Mouse (Mus musculus) limb, embryonic 14.5 days (tissue): ENCODE data around the gene Rsrc2. TPM values are rescaled to one million over a fixed set of nuclear protein-coding genes. Genes with fewer than 3 reads are reported as not detected.

Experiments
- ATAC-seq: fragments of 200-750 bp; cut with Nextera tagmentation; 2 replicates; pipeline ENCODE4 v1.8.0; 2017; ENCODE audit warnings: low read depth, moderate number of reproducible peaks, moderate TSS enrichment; ENCODE audit not compliant: low FRiP score
- DNase-seq: peaks from one replicate; pipeline ENCODE4 v3.0.0-alpha.2; 2015; ENCODE audit warnings: low spot score
- H3K27ac ChIP-seq: fragments of 300-500 bp; sonication (generic); replicated peaks from 2 replicates; pipeline ENCODE4 v1.5.1; 2014; ENCODE audit warnings: low read depth, mild to moderate bottlenecking, low read length, moderate library complexity, mixed read lengths
- H3K27me3 ChIP-seq: fragments of 300-500 bp; sonication (generic); 2 replicates; pipeline ENCODE4 v1.6.1; 2014; ENCODE audit warnings: low read length, mixed read lengths; ENCODE audit not compliant: control insufficient read depth, insufficient read depth
- H3K36me3 ChIP-seq: fragments of 300-500 bp; sonication (generic); 2 replicates; pipeline ENCODE4 v1.6.1; 2014; ENCODE audit warnings: mild to moderate bottlenecking, low read length, moderate library complexity, mixed read lengths; ENCODE audit not compliant: control insufficient read depth, insufficient read depth
- H3K4me1 ChIP-seq: fragments of 300-500 bp; sonication (generic); 2 replicates; pipeline ENCODE4 v1.6.1; 2014; ENCODE audit warnings: antibody characterized with exemption, low read length, mixed read lengths; ENCODE audit not compliant: control insufficient read depth, insufficient read depth
- H3K4me2 ChIP-seq: fragments of 300-500 bp; sonication (generic); replicated peaks from 2 replicates; pipeline ENCODE4 v1.6.1; 2014; ENCODE audit warnings: low read depth, mild to moderate bottlenecking, low read length, moderate library complexity; ENCODE audit not compliant: severe bottlenecking
- H3K4me3 ChIP-seq: fragments of 300-500 bp; sonication (generic); replicated peaks from 2 replicates; pipeline ENCODE4 v1.5.1; 2014; ENCODE audit warnings: low read length
- H3K9ac ChIP-seq: fragments of 300-500 bp; sonication (generic); 2 replicates; pipeline ENCODE4 v1.6.1; 2014; ENCODE audit warnings: mild to moderate bottlenecking, low read depth, low read length, moderate library complexity; ENCODE audit not compliant: severe bottlenecking
- H3K9me3 ChIP-seq: fragments of 300-500 bp; sonication (generic); 2 replicates; pipeline ENCODE4 v1.6.1; 2016; ENCODE audit warnings: low read length; ENCODE audit not compliant: control insufficient read depth
- POLR2A ChIP-seq: fragments of 200-500 bp; IDR thresholded peaks from 2 replicates; pipeline ENCODE4 v1.8.0; 2012; ENCODE audit warnings: inconsistent platforms, mild to moderate bottlenecking, moderate library complexity, borderline replicate concordance; ENCODE audit not compliant: insufficient read depth, insufficient read length; ENCODE audit errors: extremely low read depth
- WGBS: fragments of 180-500 bp; shearing (Covaris S2); extraction: QIAGEN DNeasy Blood & Tissue Kit; methylation state at CpG from one replicate; pipeline ENCODE4 v1.1.7; 2014; 5-methylcytosine and 5-hydroxymethylcytosine counted together
- polyA plus RNA-seq, 2 experiments: library from polyadenylated mRNA; depleted of rRNA in 1 of 2; stranded (reverse) in 1 of 2; unstranded in 1 of 2; fragments of >200 nt; fragmentation: Nextera tagmentation in 1 of 2; extraction: Ambion mirVana in 1 of 2; gene quantifications; 2 replicates each; pipeline versions ENCODE4 v1.2.1 to v1.2.3; 2012 to 2014

The Rsrc2 gene
- polyA plus RNA-seq, 2 experiments, result 113 to 120 TPM

- DNase-seq, result no peak
- no peak for TF ChIP-seq POLR2A
- Histone ChIP-seq H3K4me2 (no peak overlapping the region), H3K27ac (no peak overlapping the region), H3K36me3 (peaks cover 76% of the 10 kb centered on the region), H3K9ac (no peak overlapping the region), H3K4me3 (no peak overlapping the region), H3K4me1 (peaks cover 20% of the 10 kb centered on the region), H3K27me3 (no peaks in the 10 kb centered on the region), H3K9me3 (no peaks in the 10 kb centered on the region)
- ATAC-seq, result no peak
- 88% methylated on average over 4 of the region's 4 CpGs for WGBS
Measured at GRCm38 (mm10) chr5:123714622-123715021, 34.6 kb downstream of the Rsrc2 start.

DNA sequence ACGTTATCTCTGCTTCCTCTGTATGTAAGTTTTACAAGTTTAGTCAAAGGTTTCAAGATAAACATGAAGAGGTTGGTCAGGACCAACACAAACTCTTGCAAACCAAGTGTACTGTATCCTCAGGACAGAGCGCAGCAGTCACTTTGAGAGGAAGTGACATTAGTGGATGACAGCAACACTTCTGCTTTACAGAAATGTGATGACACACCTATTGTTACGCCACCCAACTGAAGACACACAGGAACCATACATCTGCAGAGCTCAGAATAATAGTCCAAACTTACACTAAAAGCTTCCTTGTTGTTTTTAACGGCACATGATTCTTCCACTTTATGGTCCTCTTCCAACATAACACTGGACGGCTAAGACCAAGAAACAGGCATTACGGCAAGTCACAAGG is 35.4 kb downstream of the Rsrc2 start:
- Histone ChIP-seq H3K36me3 (peaks cover 85% of the 10 kb centered on the region), H3K4me3 (no peak overlapping the region), H3K4me1 (peaks cover 13% of the 10 kb centered on the region; the same call in 1 of the 2 replicates), H3K4me2 (no peak overlapping the region), H3K9ac (no peak overlapping the region), H3K27me3 (no peaks in the 10 kb centered on the region), H3K9me3 (no peaks in the 10 kb centered on the region), H3K27ac (no peak overlapping the region)
- WGBS, result 94% methylated on average over 6 of the region's 6 CpGs
- ATAC-seq (no peak), DNase-seq (no peak)
- no peak for TF ChIP-seq POLR2A

GRCm38 (mm10) chr5:123709571-123709970 is 39.6 kb downstream of the Rsrc2 start:
- no peak overlapping the region for H3K9ac ChIP-seq
- H3K4me1 ChIP-seq, result no peaks in the 10 kb centered on the region
- TF ChIP-seq POLR2A, result no peak
- H3K36me3 ChIP-seq, result peaks cover 97% of the 10 kb centered on the region
- 88% methylated on average over 4 of the region's 4 CpGs for WGBS
- H3K27me3 ChIP-seq, result no peaks in the 10 kb centered on the region
- no peaks in the 10 kb centered on the region for H3K9me3 ChIP-seq
- DNase-seq (no peak), ATAC-seq (no peak)
- no peak overlapping the region for H3K4me2 ChIP-seq
- no peak overlapping the region for H3K4me3 ChIP-seq
- no peak overlapping the region for H3K27ac ChIP-seq

- WGBS, result 88% methylated on average over 12 of the region's 12 CpGs
- ATAC-seq, result no peak
Measured at GRCm38 (mm10) chr5:123708598-123708997, 40.6 kb downstream of the Rsrc2 start.

GRCm38 (mm10) chr5:123700625-123701024 is 48.6 kb downstream of the Rsrc2 start:
- Histone ChIP-seq H3K27ac (no peak overlapping the region), H3K9ac (no peak overlapping the region), H3K27me3 (no peaks in the 10 kb centered on the region), H3K9me3 (no peaks in the 10 kb centered on the region), H3K36me3 (peaks cover 71% of the 10 kb centered on the region), H3K4me2 (no peak overlapping the region), H3K4me1 (no peaks in the 10 kb centered on the region), H3K4me3 (no peak overlapping the region)
- no peak for TF ChIP-seq POLR2A
- DNase-seq, result no peak
- WGBS, result 84% methylated on average over 11 of the region's 11 CpGs
- no peak for ATAC-seq

More at GRCm38 (mm10) chr5:123708598-123708997, 40.6 kb downstream of the Rsrc2 start:
- TF ChIP-seq POLR2A, result no peak
- Histone ChIP-seq H3K4me2 (no peak overlapping the region), H3K27ac (no peak overlapping the region), H3K27me3 (no peaks in the 10 kb centered on the region), H3K36me3 (peaks cover 97% of the 10 kb centered on the region), H3K9me3 (no peaks in the 10 kb centered on the region), H3K4me1 (no peaks in the 10 kb centered on the region), H3K9ac (no peak overlapping the region), H3K4me3 (no peak overlapping the region)
- no peak for DNase-seq

- ATAC-seq (0 out of 2 replicates have a peak, but pooled peaks have one; percentile 19), DNase-seq (peak; percentile 66)
- Histone ChIP-seq H3K4me1 (no peaks in the 10 kb centered on the region), H3K36me3 (peaks cover 57% of the 10 kb centered on the region), H3K4me2 (no peak overlapping the region), H3K4me3 (no peak overlapping the region), H3K9ac (no peak overlapping the region), H3K27ac (no peak overlapping the region), H3K9me3 (no peaks in the 10 kb centered on the region), H3K27me3 (no peaks in the 10 kb centered on the region)
- TF ChIP-seq POLR2A, result no peak
- WGBS, result 25% methylated on average over 3 of the region's 3 CpGs
Measured at GRCm38 (mm10) chr5:123699198-123699597, 50.0 kb downstream of the Rsrc2 start.
